Mouse (Mus musculus): ENCODE measurements at regions not wholly inside any gene's neighbourhood (a gene's known extent, or its start where the extent isn't known, plus 50 kb on each side); places are given as distances from the start of the nearest gene placed in this dataset.

GRCm38 (mm10) chr7:40253486-40253885 lies 644.6 kb upstream of the Vstm2b start:
- TF ChIP-seq CTCF (IDR thresholded peaks at IDR 0.05; ENCODE audit: low read depth) (no peak), EP300 (IDR thresholded peaks at IDR 0.05; ENCODE audit: low read depth) (no peak)

All from heart, postnatal 0 days (tissue).